Mouse (Mus musculus): Measurements from ENCODE around the gene Dph1. TPM values are rescaled to one million over a fixed set of nuclear protein-coding genes. Genes with fewer than 3 reads are reported as not detected.

Gene Dph1
- polyA plus RNA-seq, 1 experiment, result 18.6 TPM

DNA sequence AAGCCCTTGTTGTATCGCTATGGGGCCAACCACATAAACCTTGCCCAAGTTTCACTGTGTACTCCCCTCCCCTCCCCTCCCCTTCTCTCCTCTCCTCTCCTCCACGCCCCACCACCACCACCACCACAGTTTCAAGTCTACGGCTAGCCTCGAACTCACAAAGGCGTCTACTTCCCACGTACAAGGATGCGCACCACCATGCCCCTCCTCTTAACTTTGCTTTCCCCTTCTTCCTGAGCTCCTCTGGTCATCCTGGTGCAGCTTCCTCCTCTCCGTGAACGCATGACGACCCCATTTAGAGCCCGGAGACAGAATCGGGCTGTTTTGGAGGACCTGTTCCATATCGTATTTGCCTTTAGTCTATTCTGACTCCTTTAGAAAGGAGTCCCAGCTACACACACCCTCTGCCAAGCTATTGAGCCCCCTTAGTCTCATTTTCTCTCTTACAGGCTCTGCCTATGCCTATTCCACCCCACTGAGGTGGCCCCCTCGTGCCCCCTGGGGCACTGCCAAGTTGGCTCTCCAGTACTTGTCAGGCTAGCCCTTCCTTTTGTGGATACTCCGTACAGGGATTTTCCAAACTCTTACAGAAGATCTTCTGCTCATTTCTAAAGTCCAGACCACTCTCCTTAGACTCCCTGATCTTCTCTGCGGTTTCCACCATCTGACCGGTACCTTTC lies 19.7 kb downstream of the Dph1 start:
- WGBS, result 29% methylated on average over 17 of the region's 17 CpGs
- DNase-seq, result peak; percentile 40 to 48
- Histone ChIP-seq H3K27ac (ENCODE audit: insufficient read depth, low read length) (no peak overlapping the region), H3K27me3 (ENCODE audit: control insufficient read depth, insufficient read depth, low read length) (no peaks in the 10 kb centered on the region), H3K4me1 (ENCODE audit: control insufficient read depth, insufficient read depth, low read length) (peaks cover 3% of the 10 kb centered on the region; the same call in 1 of the 2 replicates), H3K4me3 (replicated peaks; ENCODE audit: insufficient read depth, low read depth, low read length) (no peak overlapping the region)
- TF ChIP-seq POLR2A (IDR thresholded peaks at IDR 0.05; ENCODE audit: borderline replicate concordance, insufficient read depth, low read length), result no peak
- no peak for TF ChIP-seq CTCF (IDR thresholded peaks at IDR 0.05; ENCODE audit: borderline replicate concordance, insufficient read depth, low read depth, low read length)

DNA sequence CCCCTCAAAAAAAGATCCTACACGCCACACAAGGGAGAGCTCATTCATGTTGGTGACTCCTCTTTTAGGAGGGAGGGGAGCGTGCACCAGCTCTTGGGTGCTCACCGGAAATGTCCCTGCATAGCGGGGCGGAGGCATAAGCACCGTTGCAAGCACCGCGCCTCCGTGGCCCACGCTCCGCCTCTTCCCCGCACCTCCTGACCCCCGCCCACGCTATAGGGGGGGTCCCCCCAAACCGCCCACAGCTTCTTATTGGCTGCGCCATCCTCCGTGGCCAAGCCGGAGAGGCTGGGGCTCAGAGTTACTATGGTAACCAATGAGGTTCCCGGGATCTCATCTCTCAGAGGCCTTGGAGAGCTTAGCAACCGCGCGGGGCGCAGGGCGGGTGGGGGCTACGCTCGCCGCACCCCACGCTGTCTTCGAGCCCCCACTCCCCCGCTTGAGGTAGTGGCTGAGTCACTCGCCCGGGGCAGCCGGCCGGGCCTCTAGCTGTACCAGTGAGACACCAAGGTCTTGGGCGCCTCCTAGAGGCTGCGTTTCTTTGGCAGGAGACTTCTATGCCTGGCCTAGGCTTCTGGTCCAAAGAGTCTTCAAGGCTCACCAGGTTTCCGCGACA lies 20.8 kb downstream of the Dph1 start:
- WGBS, result under 1% methylated on average over 38 of the region's 38 CpGs
- H3K4me1 ChIP-seq (ENCODE audit: control insufficient read depth, insufficient read depth, low read length), result peaks cover 3% of the 10 kb centered on the region; the same call in 1 of the 2 replicates
- DNase-seq, result peak; percentile 95 to 97
- TF ChIP-seq POLR2A (IDR thresholded peaks at IDR 0.05; ENCODE audit: borderline replicate concordance, insufficient read depth, low read length) (peak; percentile 31; the same call in 1 of the 2 replicates), CTCF (IDR thresholded peaks at IDR 0.05; ENCODE audit: borderline replicate concordance, insufficient read depth, low read depth, low read length) (peak; percentile 79)
- H3K27me3 ChIP-seq (ENCODE audit: control insufficient read depth, insufficient read depth, low read length), result no peaks in the 10 kb centered on the region
- H3K4me3 ChIP-seq (replicated peaks; ENCODE audit: insufficient read depth, low read depth, low read length), result peak overlapping the region; percentile 64
- no peak overlapping the region for H3K27ac ChIP-seq (ENCODE audit: insufficient read depth, low read length)

DNA sequence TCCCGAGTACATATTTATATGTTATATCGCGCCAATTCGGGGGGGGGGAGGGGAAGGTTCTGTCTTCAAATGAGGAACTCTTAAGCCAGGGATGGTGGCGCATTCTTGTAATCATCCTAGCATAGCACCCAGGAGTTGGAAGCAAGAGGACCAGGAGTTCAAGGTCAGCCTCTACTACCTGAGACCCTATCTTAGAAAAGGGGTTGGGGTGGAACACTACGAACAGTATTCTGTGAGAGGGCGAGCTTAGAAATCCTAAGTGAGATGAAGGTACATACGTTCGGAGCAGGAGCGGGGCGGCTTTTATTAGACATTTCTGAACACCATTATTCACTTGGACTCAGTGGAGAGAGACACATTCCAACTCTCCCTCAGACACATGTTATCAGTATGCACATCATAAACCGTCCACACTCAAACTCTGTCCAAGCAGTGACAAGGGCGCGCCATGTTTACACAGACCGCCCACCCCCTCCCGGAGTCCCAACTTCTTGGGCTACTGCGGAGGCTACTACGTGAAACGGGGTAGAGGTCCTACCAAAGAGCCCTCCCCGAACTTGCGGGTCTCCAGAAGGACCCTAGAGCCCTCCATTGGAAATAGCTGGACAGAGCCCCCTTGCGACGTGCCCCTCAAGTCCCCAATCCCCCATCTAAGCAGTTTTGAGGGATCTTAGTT lies 21.5 kb downstream of the Dph1 start, which contains the start of gene Hic1:
Gene Hic1 (minus strand): TSS at position 115 of the 676 bp plus-strand sequence.
- WGBS, result 5% methylated on average over 23 of the region's 23 CpGs
- peak within 1 kb of the TSS; percentile 64 for H3K4me3 ChIP-seq (replicated peaks; ENCODE audit: insufficient read depth, low read depth, low read length)
- H3K27me3 ChIP-seq (ENCODE audit: control insufficient read depth, insufficient read depth, low read length), result no peaks in the 10 kb centered on the region
- no peak within 1 kb of the TSS for H3K27ac ChIP-seq (ENCODE audit: insufficient read depth, low read length)
- DNase-seq, result no peak
- TF ChIP-seq POLR2A (IDR thresholded peaks at IDR 0.05; ENCODE audit: borderline replicate concordance, insufficient read depth, low read length), result no peak
- TF ChIP-seq CTCF (IDR thresholded peaks at IDR 0.05; ENCODE audit: borderline replicate concordance, insufficient read depth, low read depth, low read length), result no peak
- H3K4me1 ChIP-seq (ENCODE audit: control insufficient read depth, insufficient read depth, low read length), result peaks cover 3% of the 10 kb centered on the region; the same call in 1 of the 2 replicates

DNA sequence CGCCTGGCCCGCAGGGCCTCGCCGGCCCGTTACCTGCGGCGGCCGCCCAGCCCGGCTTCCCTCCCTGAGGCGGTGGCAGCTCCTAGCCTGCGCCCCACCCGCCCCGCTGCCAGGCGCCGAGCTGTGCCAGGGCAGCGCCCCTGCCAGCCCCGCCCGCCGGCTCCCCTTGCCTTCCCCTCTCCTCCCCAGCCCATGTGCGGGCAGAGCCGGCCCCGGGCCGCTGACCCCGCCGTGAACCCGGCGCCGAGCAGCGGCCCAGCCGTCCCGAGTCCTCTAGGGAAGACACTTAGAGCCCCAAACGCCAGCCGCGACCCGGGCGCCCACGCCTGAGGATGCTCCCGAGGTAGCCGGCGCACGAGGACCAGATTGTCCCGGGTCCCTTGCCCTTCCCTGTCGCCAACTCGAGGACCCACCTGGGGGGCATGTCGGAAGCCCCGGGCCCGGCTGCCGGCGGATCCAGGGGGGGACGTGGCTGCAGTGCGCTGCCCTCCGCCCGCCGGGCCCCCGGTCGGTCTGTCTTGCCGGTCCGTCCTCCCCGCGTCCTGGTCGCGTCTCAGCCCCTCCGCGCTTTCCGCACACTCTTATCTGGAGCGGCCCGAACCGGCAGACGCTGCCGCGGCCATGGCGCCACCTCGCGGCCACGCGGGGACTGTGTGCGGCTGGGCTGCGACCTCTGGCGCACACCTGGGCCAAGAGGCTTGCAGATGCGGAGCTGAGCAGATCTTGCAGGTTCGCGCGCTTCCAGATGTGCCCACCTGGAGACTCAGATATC lies 22.3 kb downstream of the Dph1 start:
- Histone ChIP-seq H3K27me3 (ENCODE audit: control insufficient read depth, insufficient read depth, low read length) (no peaks in the 10 kb centered on the region), H3K4me1 (ENCODE audit: control insufficient read depth, insufficient read depth, low read length) (peaks cover 3% of the 10 kb centered on the region; the same call in 1 of the 2 replicates), H3K4me3 (replicated peaks; ENCODE audit: insufficient read depth, low read depth, low read length) (peak overlapping the region; percentile 46), H3K27ac (ENCODE audit: insufficient read depth, low read length) (no peak overlapping the region)
- 2% methylated on average over 83 of the region's 83 CpGs for WGBS
- peak; percentile 76 for TF ChIP-seq CTCF (IDR thresholded peaks at IDR 0.05; ENCODE audit: borderline replicate concordance, insufficient read depth, low read depth, low read length)
- no peak for TF ChIP-seq POLR2A (IDR thresholded peaks at IDR 0.05; ENCODE audit: borderline replicate concordance, insufficient read depth, low read length)
- DNase-seq, result peak; percentile 75 to 82

DNA sequence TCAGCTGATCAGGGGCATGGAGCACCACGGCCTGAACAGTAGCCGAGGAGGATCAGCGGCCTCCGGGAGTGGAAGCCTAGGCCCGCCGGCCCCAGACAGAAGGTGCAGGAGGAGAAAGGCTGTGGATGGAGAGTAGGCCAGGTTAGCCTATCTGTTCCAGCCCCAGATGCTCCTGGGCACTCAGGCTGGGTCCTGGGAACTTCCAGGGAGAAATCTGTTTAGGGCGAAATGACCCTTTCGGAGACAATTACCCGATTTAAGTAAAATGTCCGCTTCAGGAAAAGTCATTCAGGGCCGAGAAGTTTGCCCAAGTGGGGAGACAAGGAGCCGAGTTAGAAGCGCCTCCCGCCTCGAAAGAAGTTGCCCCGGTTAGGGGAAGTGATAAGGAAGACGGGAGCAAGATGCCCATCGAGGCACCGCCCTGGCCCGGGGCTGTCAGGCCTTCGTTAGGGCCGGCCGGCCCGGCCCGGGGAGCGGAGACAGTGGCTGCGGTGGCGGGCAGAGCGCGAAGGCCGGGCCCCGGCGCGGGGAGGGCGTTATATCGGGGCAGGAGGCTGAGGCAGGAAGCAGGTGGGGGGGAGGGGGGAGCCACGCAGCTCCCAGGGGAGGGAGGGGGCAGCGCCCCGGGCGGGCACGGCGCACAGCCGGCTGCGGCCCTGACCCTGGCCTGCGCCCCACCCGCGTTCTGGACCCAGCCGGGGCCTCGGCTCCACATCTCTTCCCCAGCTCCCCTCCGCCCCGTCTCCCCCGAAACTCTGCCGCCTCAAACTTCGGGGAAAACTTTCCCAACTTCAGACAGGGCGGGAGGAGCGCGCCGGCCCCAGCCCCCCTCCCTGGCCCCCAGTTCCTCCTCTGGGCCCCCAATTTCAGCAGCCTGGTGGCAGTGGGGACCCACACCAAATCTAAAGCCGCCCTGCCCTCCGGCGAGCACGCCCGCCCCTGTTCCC lies 23.1 kb downstream of the Dph1 start:
- DNase-seq, result no peak
- no peak overlapping the region for H3K4me3 ChIP-seq (replicated peaks; ENCODE audit: insufficient read depth, low read depth, low read length)
- no peaks in the 10 kb centered on the region for H3K27me3 ChIP-seq (ENCODE audit: control insufficient read depth, insufficient read depth, low read length)
- no peak overlapping the region for H3K27ac ChIP-seq (ENCODE audit: insufficient read depth, low read length)
- 62% methylated on average over 53 of the region's 63 CpGs for WGBS
- no peak for TF ChIP-seq CTCF (IDR thresholded peaks at IDR 0.05; ENCODE audit: borderline replicate concordance, insufficient read depth, low read depth, low read length)
- peaks cover 3% of the 10 kb centered on the region; the same call in 1 of the 2 replicates for H3K4me1 ChIP-seq (ENCODE audit: control insufficient read depth, insufficient read depth, low read length)

DNA sequence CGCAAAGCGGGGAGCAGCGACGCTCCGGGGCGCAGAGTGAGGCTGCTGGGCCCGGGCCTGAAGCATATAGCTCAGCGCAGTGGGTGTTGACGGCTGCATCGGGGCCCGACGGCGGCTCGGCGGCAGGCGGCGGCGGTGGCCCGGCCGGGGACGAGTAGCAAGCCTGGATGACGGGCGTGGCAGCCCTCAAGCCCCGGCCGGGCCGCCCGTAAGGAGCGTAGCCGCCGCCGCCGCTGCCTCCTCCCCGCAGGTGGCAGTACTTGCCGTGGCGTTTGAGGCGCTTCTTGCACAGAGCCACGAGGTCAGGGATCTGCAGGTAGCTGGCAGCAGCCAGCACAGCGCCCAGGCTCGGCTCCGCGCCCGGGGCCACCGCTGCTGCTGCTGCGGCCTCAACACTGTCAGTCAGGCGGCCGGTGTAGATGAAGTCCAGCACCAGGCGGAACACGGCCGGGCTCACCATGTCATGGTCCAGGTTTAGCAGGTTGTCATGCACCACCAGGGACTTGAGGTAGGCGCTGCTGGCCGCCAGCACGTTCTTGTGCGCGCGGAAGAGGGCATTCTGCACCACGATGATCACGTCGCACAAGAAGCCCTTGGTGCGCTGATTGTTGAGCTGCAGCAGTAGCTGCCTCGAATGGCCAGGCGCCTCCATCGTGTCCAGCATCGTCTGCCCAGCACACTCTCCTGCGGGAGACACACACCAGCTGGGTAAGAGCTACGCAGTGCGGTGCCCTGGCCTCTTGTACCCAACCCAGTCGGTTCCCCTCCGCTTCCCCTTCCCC lies 24.0 kb downstream of the Dph1 start:
- Histone ChIP-seq H3K27me3 (ENCODE audit: control insufficient read depth, insufficient read depth, low read length) (no peaks in the 10 kb centered on the region), H3K4me3 (replicated peaks; ENCODE audit: insufficient read depth, low read depth, low read length) (no peak overlapping the region), H3K27ac (ENCODE audit: insufficient read depth, low read length) (no peak overlapping the region), H3K4me1 (ENCODE audit: control insufficient read depth, insufficient read depth, low read length) (peaks cover 3% of the 10 kb centered on the region; the same call in 1 of the 2 replicates)
- WGBS, result 37% methylated on average over 68 of the region's 68 CpGs
- TF ChIP-seq CTCF (IDR thresholded peaks at IDR 0.05; ENCODE audit: borderline replicate concordance, insufficient read depth, low read depth, low read length) (no peak), POLR2A (IDR thresholded peaks at IDR 0.05; ENCODE audit: borderline replicate concordance, insufficient read depth, low read length) (no peak)
- peak in 1 of 2 experiments; percentile 47 for DNase-seq

All from cerebellum, adult 2 months (tissue).